Mouse (Mus musculus) stomach, postnatal 0 days (tissue): Measurements from ENCODE around the gene Gm7980. TPM values are rescaled to one million over a fixed set of nuclear protein-coding genes. Genes with fewer than 3 reads are reported as not detected.
"Not testable (repeated sequence)": the region's sequence is repeated elsewhere in the genome, so short reads cannot be mapped to it uniquely, and the experiment has no call there.

Experiments
- ATAC-seq: fragments of 200-750 bp; cut with Nextera tagmentation; 2 replicates; pipeline ENCODE4 v1.8.0; 2017; ENCODE audit not compliant: low FRiP score, low TSS enrichment
- DNase-seq: peaks from one replicate; pipeline ENCODE4 v3.0.0-alpha.2; 2016; ENCODE audit warnings: low spot score
- H3K27ac ChIP-seq: fragments of 300-500 bp; sonication (generic); replicated peaks from 2 replicates; pipeline ENCODE4 v1.5.1; 2014; ENCODE audit warnings: mild to moderate bottlenecking, control low read depth
- H3K27me3 ChIP-seq: fragments of 300-500 bp; sonication (generic); 2 replicates; pipeline ENCODE4 v1.6.1; 2014; ENCODE audit warnings: low read length; ENCODE audit not compliant: control insufficient read depth, insufficient read depth
- H3K36me3 ChIP-seq: fragments of 300-500 bp; sonication (generic); 2 replicates; pipeline ENCODE4 v1.6.1; 2014; ENCODE audit warnings: low read length, mixed read lengths; ENCODE audit not compliant: control insufficient read depth, insufficient read depth
- H3K4me1 ChIP-seq: fragments of 300-500 bp; sonication (generic); replicated peaks from 2 replicates; pipeline ENCODE4 v1.6.1; 2014; ENCODE audit warnings: antibody characterized with exemption; ENCODE audit not compliant: control insufficient read depth, insufficient read depth
- H3K4me2 ChIP-seq: fragments of 300-500 bp; sonication (generic); replicated peaks from 2 replicates; pipeline ENCODE4 v1.6.1; 2014; ENCODE audit warnings: low read depth, mild to moderate bottlenecking, control low read depth, moderate library complexity
- H3K4me3 ChIP-seq: fragments of 300-500 bp; sonication (generic); 2 replicates; pipeline ENCODE4 v1.5.1; 2014; ENCODE audit warnings: low read depth, low read length, control low read depth
- H3K9ac ChIP-seq: fragments of 300-500 bp; sonication (generic); 2 replicates; pipeline ENCODE4 v1.6.1; 2014; ENCODE audit warnings: mild to moderate bottlenecking, low read length, control low read depth, mixed read lengths
- H3K9me3 ChIP-seq: fragments of 300-500 bp; sonication (generic); 2 replicates; pipeline ENCODE4 v1.6.1; 2016; ENCODE audit warnings: low read length; ENCODE audit not compliant: control insufficient read depth
- WGBS: fragments of 180-500 bp; shearing (Covaris S2); extraction: QIAGEN DNeasy Blood & Tissue Kit; methylation state at CpG from one replicate; pipeline ENCODE4 v1.1.7; 2014; 5-methylcytosine and 5-hydroxymethylcytosine counted together
- polyA plus RNA-seq: library from polyadenylated mRNA; unstranded; fragments of >200 nt; fragmentation: Nextera tagmentation; extraction: Ambion mirVana; gene quantifications from 2 replicates; pipeline ENCODE4 v1.2.1, GENCODE M21; 2015

Gm7980 gene
- polyA plus RNA-seq: not detected in 2 replicates

- H3K4me1 ChIP-seq, DNase-seq, H3K9ac ChIP-seq, H3K27me3 ChIP-seq, H3K9me3 ChIP-seq, H3K4me3 ChIP-seq, H3K36me3 ChIP-seq, H3K4me2 ChIP-seq, ATAC-seq, H3K27ac ChIP-seq: not testable (repeated sequence)
- WGBS: no CpG with 5 or more reads among the region's 2 CpGs
These were observed at the start of gene Gm7980 for GRCm38 (mm10) chr14:41907190-41907589. TSS of gene Gm7980 (minus strand) at chr14:41907290.

- H3K9ac ChIP-seq, H3K9me3 ChIP-seq, H3K4me2 ChIP-seq, H3K4me1 ChIP-seq, H3K27me3 ChIP-seq, DNase-seq, H3K27ac ChIP-seq, H3K36me3 ChIP-seq, ATAC-seq, H3K4me3 ChIP-seq: not testable (repeated sequence)
- WGBS: 93% methylated on average over 1 of the region's 2 CpGs
These were observed 36.6 kb upstream of the Gm7980 start, which contains the start of gene 1700024B05Rik for GRCm38 (mm10) chr14:41943695-41944094. TSS of gene 1700024B05Rik (plus strand) at chr14:41943995.

- H3K4me1 ChIP-seq, H3K9me3 ChIP-seq, H3K4me2 ChIP-seq, DNase-seq, H3K27me3 ChIP-seq, H3K4me3 ChIP-seq, H3K9ac ChIP-seq, ATAC-seq, H3K36me3 ChIP-seq, H3K27ac ChIP-seq: not testable (repeated sequence)
- no CpG with 5 or more reads among the region's 1 CpGs for WGBS
These were observed 17.6 kb upstream of the Gm7980 start, which contains the start of gene 1700049E17Rik1 for GRCm38 (mm10) chr14:41924649-41925048. TSS of gene 1700049E17Rik1 (plus strand) at chr14:41924949.

Other genes with a start within 250 kb of the Gm7980 start
- not detected in 2 replicates for gene Gm8068, start 205.4 kb downstream of the Gm7980 start, polyA plus RNA-seq
- gene Gm7929, start 156.7 kb downstream of the Gm7980 start, polyA plus RNA-seq: not detected in 2 replicates
- gene Gm47189, start 134.8 kb downstream of the Gm7980 start, polyA plus RNA-seq: not detected in 2 replicates
- gene 1700049E17Rik1, start 17.7 kb upstream of the Gm7980 start, polyA plus RNA-seq: not detected in 2 replicates
- not detected in 2 replicates for gene 1700024B05Rik, start 36.7 kb upstream of the Gm7980 start, polyA plus RNA-seq
- not detected in 2 replicates for gene Gm6401, start 60.6 kb upstream of the Gm7980 start, polyA plus RNA-seq
- not detected in 2 replicates for gene Gm3543, start 76.0 kb upstream of the Gm7980 start, polyA plus RNA-seq
- not detected in 2 replicates for gene Gm7951, start 210.1 kb upstream of the Gm7980 start, polyA plus RNA-seq